Mouse (Mus musculus) embryonic facial prominence, embryonic 12.5 days (tissue): ENCODE measurements at regions not wholly inside any gene's neighbourhood (a gene's known extent, or its start where the extent isn't known, plus 50 kb on each side); places are given as distances from the start of the nearest gene placed in this dataset.

Experiments
- ATAC-seq: fragments of 200-750 bp; cut with Nextera tagmentation; 2 replicates; pipeline ENCODE4 v1.8.0; 2017; ENCODE audit not compliant: insufficient number of reproducible peaks, insufficient read depth, low FRiP score, low TSS enrichment
- H3K27ac ChIP-seq: fragments of 300-500 bp; sonication (generic); 2 replicates; pipeline ENCODE4 v1.5.1; 2016; ENCODE audit warnings: mild to moderate bottlenecking
- H3K27me3 ChIP-seq: fragments of 300-500 bp; sonication (generic); 2 replicates; pipeline ENCODE4 v1.6.1; 2016; ENCODE audit warnings: mild to moderate bottlenecking, moderate library complexity
- H3K36me3 ChIP-seq: fragments of 300-500 bp; sonication (generic); 2 replicates; pipeline ENCODE4 v1.6.1; 2016; ENCODE audit warnings: mild to moderate bottlenecking
- H3K4me1 ChIP-seq: fragments of 300-500 bp; sonication (generic); 2 replicates; pipeline ENCODE4 v1.6.1; 2016
- H3K4me2 ChIP-seq: fragments of 300-500 bp; sonication (generic); replicated peaks from 2 replicates; pipeline ENCODE4 v1.6.1; 2016; ENCODE audit warnings: mild to moderate bottlenecking, moderate library complexity
- H3K4me3 ChIP-seq: fragments of 300-500 bp; sonication (generic); 2 replicates; pipeline ENCODE4 v1.5.1; 2016; ENCODE audit warnings: mild to moderate bottlenecking
- H3K9ac ChIP-seq: fragments of 300-500 bp; sonication (generic); 2 replicates; pipeline ENCODE4 v1.6.1; 2016; ENCODE audit warnings: mild to moderate bottlenecking, moderate library complexity
- H3K9me3 ChIP-seq: fragments of 300-500 bp; sonication (generic); 2 replicates; pipeline ENCODE4 v1.6.1; 2016; ENCODE audit warnings: mild to moderate bottlenecking, moderate library complexity
- WGBS: fragments of 180-500 bp; shearing (Covaris S2); methylation state at CpG from one replicate; pipeline ENCODE4 v1.1.7; 2016; 5-methylcytosine and 5-hydroxymethylcytosine counted together

DNA sequence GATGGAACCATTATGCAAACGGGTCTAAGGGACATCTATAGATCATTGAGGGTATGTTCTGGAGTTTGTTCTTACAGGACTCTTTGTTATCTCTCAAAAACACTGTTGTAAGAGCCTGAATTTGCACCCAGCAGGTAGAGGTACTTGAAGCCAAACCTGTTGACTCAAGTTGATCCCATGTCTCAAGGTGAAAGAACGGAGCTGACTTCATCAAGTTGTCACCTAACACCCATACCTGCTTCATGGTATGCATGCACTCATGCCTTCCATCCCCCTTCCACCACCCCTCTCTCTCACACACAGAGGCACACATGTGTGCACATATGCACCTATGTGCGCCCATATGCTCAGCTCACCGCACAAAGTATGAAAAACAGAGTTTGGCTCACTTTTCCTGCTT is 189.0 kb downstream of the Ttll7 start:
- Histone ChIP-seq H3K27ac (no peak overlapping the region), H3K9ac (no peak overlapping the region), H3K27me3 (no peaks in the 10 kb centered on the region), H3K4me2 (no peak overlapping the region), H3K4me3 (no peak overlapping the region), H3K9me3 (no peaks in the 10 kb centered on the region), H3K36me3 (no peaks in the 10 kb centered on the region), H3K4me1 (no peaks in the 10 kb centered on the region)
- ATAC-seq: no peak
- WGBS: 92% methylated on average over 4 of the region's 4 CpGs

DNA sequence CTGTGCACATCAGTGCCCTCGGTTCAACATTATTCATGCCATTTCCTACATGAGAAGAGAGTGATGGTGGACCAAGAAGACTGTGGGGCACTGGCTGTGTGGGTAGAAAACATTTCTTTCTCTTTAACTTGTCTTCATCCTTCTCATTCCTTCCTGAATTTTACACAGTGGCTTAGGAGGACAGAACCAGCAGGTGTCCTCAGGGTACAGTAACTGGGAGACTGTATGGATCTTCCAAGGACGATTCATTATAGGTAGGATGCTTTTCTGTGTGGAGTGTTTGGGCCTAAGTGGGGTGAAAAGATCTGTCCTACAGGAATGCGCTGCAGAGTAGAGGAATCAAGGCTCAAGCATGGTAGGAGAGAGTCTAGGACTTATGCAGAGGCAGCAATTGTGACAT is 190.7 kb downstream of the Ttll7 start:
- Histone ChIP-seq H3K9ac (no peak overlapping the region), H3K36me3 (no peaks in the 10 kb centered on the region), H3K4me1 (no peaks in the 10 kb centered on the region), H3K4me3 (no peak overlapping the region), H3K9me3 (no peaks in the 10 kb centered on the region), H3K27me3 (no peaks in the 10 kb centered on the region), H3K4me2 (no peak overlapping the region), H3K27ac (no peak overlapping the region)
- ATAC-seq: no peak
- WGBS: 80% methylated on average over 3 of the region's 3 CpGs

DNA sequence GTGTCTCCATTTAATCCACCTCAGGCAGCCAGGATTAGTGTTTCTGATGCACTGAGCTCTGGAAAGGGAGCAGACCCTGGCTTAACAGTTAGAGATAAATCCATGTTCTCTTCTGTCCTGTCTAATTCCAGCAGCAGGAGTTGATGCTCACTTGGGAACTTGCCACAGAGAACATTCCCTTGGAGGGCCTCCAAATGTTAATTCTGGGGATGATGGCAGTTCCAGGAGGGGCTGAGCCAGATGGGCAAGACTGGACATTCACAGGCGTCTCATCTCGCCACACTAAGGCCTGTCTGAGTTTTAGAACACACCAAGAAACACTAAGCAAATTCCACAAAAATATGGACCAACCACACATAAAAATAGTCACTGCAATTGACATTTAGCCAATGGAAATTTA is 194.5 kb downstream of the Ttll7 start:
- H3K4me3 ChIP-seq: no peak overlapping the region
- H3K27me3 ChIP-seq: no peaks in the 10 kb centered on the region
- H3K36me3 ChIP-seq: no peaks in the 10 kb centered on the region
- 69% methylated on average over 2 of the region's 2 CpGs for WGBS
- H3K9ac ChIP-seq: no peak overlapping the region
- no peak for ATAC-seq
- H3K4me1 ChIP-seq: no peaks in the 10 kb centered on the region
- no peaks in the 10 kb centered on the region for H3K9me3 ChIP-seq
- no peak overlapping the region for H3K4me2 ChIP-seq
- H3K27ac ChIP-seq: no peak overlapping the region

DNA sequence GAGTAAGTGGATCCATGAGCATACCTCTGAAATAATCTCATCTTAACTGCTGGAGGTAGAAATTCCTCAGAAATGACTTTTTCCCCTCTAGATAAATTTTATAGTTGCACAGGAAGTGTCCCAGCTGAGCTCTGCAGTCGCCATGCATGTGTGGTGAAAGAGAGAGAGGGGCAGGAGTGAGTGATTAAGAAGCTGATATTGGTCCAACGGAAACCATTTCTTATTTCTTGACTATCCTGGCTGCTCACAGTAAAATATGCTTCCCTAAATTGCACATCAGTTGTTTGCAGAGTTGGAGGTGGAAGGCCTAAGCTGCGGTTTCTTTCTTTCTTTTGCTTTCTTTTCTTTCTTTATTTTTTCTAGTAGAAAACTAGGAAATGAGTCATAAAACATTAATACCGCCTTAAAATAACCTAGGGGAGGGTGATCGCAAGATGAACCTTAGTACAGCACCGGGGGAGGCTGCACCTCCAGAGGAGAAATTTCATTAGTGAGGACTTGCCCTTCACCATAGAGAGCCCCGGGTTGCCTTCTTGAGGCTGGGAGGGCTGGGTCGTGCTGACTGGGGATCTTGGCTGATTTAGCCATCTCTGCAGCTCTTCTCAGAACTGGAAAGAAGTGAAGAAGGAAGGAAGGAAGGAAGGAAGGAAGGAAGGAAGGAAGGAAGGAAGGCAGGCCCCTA is 202.1 kb downstream of the Ttll7 start:
- ATAC-seq: no peak
- H3K27me3 ChIP-seq: no peaks in the 10 kb centered on the region
- H3K9ac ChIP-seq: no peak overlapping the region
- H3K9me3 ChIP-seq: no peaks in the 10 kb centered on the region
- no peak overlapping the region for H3K4me2 ChIP-seq
- H3K4me3 ChIP-seq: no peak overlapping the region
- H3K4me1 ChIP-seq: peaks cover 5% of the 10 kb centered on the region; the same call in 1 of the 2 replicates
- 81% methylated on average over 8 of the region's 8 CpGs for WGBS
- no peaks in the 10 kb centered on the region for H3K36me3 ChIP-seq
- H3K27ac ChIP-seq: no peak overlapping the region

DNA sequence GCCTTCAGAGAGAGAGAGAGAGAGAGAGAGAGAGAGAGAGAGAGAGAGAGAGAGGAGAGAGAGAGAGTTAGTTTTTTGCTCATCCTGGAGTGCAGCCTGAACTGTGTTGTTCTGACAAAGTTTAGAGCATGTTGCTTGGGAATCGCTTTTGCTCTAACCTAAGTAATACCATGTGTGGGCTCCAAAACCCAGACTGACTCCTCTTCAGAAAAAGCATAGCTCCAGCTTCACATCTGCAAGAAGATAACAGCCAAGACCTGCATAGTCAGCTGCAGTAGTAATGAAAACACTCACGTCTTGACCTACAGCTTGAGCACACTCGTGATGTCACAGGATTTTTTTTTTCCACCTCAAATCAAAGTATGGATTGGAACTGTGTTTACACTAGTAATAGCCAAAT is 205.7 kb downstream of the Ttll7 start:
- Histone ChIP-seq H3K4me3 (no peak overlapping the region), H3K4me2 (no peak overlapping the region), H3K36me3 (no peaks in the 10 kb centered on the region), H3K27me3 (no peaks in the 10 kb centered on the region), H3K4me1 (peaks cover 5% of the 10 kb centered on the region; the same call in 1 of the 2 replicates), H3K27ac (no peak overlapping the region), H3K9me3 (no peaks in the 10 kb centered on the region), H3K9ac (no peak overlapping the region)
- no peak for ATAC-seq
- WGBS: 42% methylated on average over 3 of the region's 3 CpGs

DNA sequence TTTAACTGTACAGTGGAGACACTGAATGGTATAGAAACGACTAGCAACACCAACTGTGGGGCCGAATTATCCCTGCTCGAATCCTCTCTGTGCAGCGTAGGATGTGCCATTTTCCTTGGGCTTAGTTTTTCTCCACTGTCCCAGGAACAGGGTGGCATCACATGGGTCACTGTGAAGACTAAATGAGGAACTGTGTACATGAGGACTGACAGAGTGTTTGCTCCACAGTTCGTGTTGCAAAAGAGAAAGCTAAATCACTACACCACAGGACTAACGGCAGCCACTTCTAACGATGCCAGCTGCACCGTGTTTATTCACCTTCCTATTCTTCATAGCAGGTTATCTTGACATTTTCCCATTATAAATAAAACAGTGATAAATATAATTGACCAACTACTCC is 208.5 kb downstream of the Ttll7 start:
- Histone ChIP-seq H3K9me3 (no peaks in the 10 kb centered on the region), H3K4me1 (peaks cover 5% of the 10 kb centered on the region; the same call in 1 of the 2 replicates)

DNA sequence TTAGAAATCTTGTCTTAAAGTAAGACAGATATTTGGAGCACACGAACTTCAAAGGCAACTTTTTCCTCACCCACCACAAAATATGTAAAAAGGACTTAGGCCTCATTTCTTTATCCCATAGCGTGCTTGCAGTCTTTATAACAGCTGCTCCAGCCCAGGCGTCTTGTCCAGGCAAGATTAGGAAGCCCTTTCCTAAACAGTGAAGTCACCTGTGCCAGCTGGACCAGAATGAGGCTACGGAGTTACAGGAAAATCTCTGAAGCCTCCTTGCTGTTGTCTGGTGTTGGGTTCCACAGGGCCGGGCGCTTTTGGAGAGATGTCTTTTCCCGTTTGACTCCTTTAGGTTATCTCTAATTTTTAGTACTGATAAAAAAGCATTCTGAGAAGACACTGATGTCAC is 210.3 kb downstream of the Ttll7 start:
- WGBS: 75% methylated on average over 7 of the region's 7 CpGs
- Histone ChIP-seq H3K4me1 (peaks cover 5% of the 10 kb centered on the region; the same call in 1 of the 2 replicates), H3K9me3 (no peaks in the 10 kb centered on the region), H3K4me2 (no peak overlapping the region), H3K9ac (no peak overlapping the region), H3K27ac (no peak overlapping the region), H3K36me3 (no peaks in the 10 kb centered on the region), H3K4me3 (no peak overlapping the region), H3K27me3 (no peaks in the 10 kb centered on the region)
- no peak for ATAC-seq

More for the DNA sequence above, 208.5 kb downstream of the Ttll7 start:
- no peaks in the 10 kb centered on the region for H3K27me3 ChIP-seq
- no peaks in the 10 kb centered on the region for H3K36me3 ChIP-seq
- no peak overlapping the region for H3K4me3 ChIP-seq
- no peak for ATAC-seq
- H3K27ac ChIP-seq: no peak overlapping the region
- H3K4me2 ChIP-seq: no peak overlapping the region
- 87% methylated on average over 8 of the region's 8 CpGs for WGBS
- no peak overlapping the region for H3K9ac ChIP-seq

DNA sequence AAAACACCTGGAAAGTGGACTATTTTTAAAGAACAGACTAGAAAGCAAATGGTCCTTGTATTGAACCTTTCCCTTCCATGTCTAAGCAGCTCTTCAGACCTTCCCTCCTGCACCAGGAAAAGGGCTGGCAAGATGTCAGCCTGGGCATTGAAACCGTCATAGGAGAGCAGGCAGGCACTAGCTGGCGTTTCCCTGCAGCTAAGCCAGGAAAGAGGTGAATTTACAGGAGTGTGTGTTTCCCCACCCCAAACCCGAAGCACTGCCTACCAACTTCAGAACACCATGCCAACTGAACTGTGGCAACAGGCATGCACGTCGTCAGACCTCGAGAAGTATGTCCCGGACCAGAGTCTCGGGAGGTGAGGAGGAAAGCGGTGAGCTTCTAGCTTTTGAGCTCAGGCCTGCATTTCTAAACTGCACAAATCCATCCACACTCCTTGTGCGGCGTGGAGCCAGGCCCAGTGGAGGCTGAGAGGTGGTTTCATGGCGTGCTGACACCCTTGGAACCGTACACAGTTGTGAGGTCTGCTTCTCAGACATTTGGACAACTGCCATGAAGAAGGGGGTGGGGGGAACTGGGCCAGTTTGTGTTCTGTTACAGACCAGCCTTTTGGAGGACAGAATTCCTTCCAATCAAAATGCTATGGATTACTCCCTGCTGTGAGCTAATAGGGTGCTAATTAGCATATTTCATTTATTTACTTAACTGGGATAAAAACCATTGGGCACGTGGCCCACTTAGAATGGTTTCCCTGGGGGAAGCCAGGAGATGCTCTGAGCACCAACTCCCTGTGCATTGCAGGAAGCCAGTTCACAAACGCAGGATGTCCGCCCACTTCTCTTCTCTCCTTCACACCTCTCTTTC is 211.6 kb downstream of the Ttll7 start:
- no peaks in the 10 kb centered on the region; the same call in 1 of the 2 replicates for H3K4me1 ChIP-seq
- WGBS: 71% methylated on average over 16 of the region's 16 CpGs
- H3K9me3 ChIP-seq: no peaks in the 10 kb centered on the region
- no peak overlapping the region for H3K9ac ChIP-seq
- H3K27me3 ChIP-seq: no peaks in the 10 kb centered on the region
- 0 out of 2 replicates have a peak, but pooled peaks have one; percentile 10 for ATAC-seq
- H3K4me3 ChIP-seq: no peak overlapping the region
- no peaks in the 10 kb centered on the region for H3K36me3 ChIP-seq
- no peak overlapping the region for H3K4me2 ChIP-seq
- no peak overlapping the region for H3K27ac ChIP-seq

DNA sequence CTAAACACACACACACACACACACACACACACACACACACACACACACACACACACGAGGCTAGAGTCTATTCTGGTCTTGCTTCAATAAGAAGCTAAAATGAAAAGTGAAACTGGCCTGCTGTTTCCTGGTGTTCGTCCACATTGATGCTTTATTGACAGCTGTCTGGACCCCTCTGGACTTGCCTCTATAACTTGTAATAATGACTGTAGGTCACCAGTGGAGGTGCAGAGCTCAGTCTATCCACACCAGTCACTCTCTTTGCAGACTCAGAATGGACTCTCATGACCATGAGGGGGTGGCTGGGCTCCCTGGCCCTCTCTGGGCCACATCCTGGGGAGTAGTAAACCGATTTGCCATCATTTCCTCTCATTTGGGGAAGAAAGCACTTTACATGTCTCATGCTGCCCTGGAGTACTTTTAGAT is 212.3 kb downstream of the Ttll7 start:
- no peak overlapping the region for H3K27ac ChIP-seq
- no peaks in the 10 kb centered on the region; the same call in 1 of the 2 replicates for H3K4me1 ChIP-seq

DNA sequence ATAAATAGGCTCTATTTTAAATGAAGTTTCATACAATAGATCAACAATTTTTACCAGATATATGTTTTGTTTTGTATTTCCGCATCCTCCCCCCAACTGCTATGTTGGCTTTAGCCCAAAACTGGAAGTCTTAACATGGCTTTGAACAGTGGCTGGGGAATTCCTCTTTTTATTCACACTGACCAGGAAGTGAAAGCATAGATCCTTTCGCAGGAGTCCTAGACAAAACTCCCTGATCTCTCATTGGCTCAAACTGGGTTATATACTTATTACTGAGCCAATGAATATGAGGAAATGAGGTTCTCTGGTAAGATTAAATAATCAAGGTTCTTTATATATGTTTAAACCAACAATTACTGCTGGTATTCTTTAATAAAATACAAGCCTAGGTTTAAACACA is 218.8 kb downstream of the Ttll7 start:
- Histone ChIP-seq H3K4me1 (no peaks in the 10 kb centered on the region), H3K4me3 (no peak overlapping the region), H3K27ac (no peak overlapping the region), H3K27me3 (no peaks in the 10 kb centered on the region), H3K4me2 (no peak overlapping the region), H3K9ac (no peak overlapping the region), H3K36me3 (no peaks in the 10 kb centered on the region), H3K9me3 (no peaks in the 10 kb centered on the region)
- no peak for ATAC-seq
- 90% methylated on average over 2 of the region's 2 CpGs for WGBS

More for the DNA sequence above, 212.3 kb downstream of the Ttll7 start:
- WGBS: 66% methylated on average over 3 of the region's 3 CpGs
- Histone ChIP-seq H3K4me2 (no peak overlapping the region), H3K4me3 (no peak overlapping the region), H3K9ac (no peak overlapping the region), H3K36me3 (no peaks in the 10 kb centered on the region), H3K27me3 (no peaks in the 10 kb centered on the region), H3K9me3 (no peaks in the 10 kb centered on the region)
- no peak for ATAC-seq

DNA sequence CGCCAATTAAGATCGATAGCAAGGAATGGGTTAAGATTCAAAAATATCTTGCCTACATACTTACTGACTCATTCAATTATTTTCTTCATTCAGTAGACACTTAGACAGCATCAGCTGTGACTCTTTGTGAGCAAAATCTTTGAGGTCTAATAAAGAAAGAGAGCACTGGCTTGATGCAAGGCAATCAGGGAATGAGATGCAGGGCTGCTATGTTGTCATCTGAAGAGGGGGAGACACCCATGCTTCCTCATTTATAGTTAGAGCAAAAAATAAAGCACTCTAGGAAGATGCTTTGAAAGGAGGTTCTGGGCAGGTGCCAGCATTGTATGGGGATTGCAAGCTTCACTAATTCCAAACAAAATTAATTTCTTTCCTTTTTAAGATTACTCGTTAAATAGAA is 228.0 kb downstream of the Ttll7 start:
- no peaks in the 10 kb centered on the region for H3K9me3 ChIP-seq
- no peaks in the 10 kb centered on the region for H3K4me1 ChIP-seq
- no peaks in the 10 kb centered on the region for H3K36me3 ChIP-seq
- no peak overlapping the region for H3K4me2 ChIP-seq
- H3K27ac ChIP-seq: no peak overlapping the region
- no peaks in the 10 kb centered on the region for H3K27me3 ChIP-seq
- no peak for ATAC-seq
- WGBS: 88% methylated on average over 3 of the region's 3 CpGs
- H3K9ac ChIP-seq: no peak overlapping the region
- no peak overlapping the region for H3K4me3 ChIP-seq
